Comparison of ENCODE assay signal across 12 mouse cellular contexts in genomic region chr10:42504096-42504710, GRCm38 (mm10). TPM values are rescaled to one million over a fixed set of nuclear protein-coding genes. Genes with fewer than 3 reads are reported as not detected.
DNase-seq lines count a peak whose midpoint lies in the region; ATAC-seq lines count a peak whose summit lies in the region.
"Had no signal": no experiment of that assay in that cellular context is flagged by ENCODE, and none has a peak within 500 bp of the region (broad histone marks: within the 10 kb centered on the region; RNA-seq: fewer than 3 reads in every experiment).

No protein-coding gene starts in this region.

- no peak for ATAC-seq in liver, embryonic 16.5 days (ENCODE audit: low read depth)
- ATAC-seq in forebrain, embryonic 16.5 days: no peak

- H3K4me1 ChIP-seq in heart, embryonic 10.5 days: peaks cover 24% of the 10 kb centered on the region
- H3K4me1 ChIP-seq in liver, embryonic 16.5 days (ENCODE audit: control insufficient read depth, low read depth, low read length): peaks cover 28% of the 10 kb centered on the region
- H3K4me1 ChIP-seq in forebrain, embryonic 16.5 days (replicated peaks; ENCODE audit: control insufficient read depth, insufficient read depth, low read length): peaks cover 15% of the 10 kb centered on the region

- DNase-seq in heart, adult 8-10 months (ENCODE audit: low spot score): peak; percentile 60
- DNase-seq in heart, embryonic 10.5 days (ENCODE audit: low spot score): no peak
- peak; percentile 44 for DNase-seq in A20 (ENCODE audit: low read depth, low spot score)
- peak; percentile 24 for DNase-seq in ZHBTc4 (ENCODE audit: low read depth, low spot score)
- DNase-seq in embryo, embryonic 9.5 days (ENCODE audit: extremely low spot score): no peak
- no peak for DNase-seq in right cerebral cortex, postnatal 25 days
- DNase-seq: cerebellum, adult 11 months; retina, postnatal 1 day; thymus, postnatal 25 days had no signal

- H3K4me2 ChIP-seq in liver, embryonic 16.5 days (ENCODE audit: low read depth, low read length): peak overlapping the region; percentile 76
- no peak overlapping the region for H3K4me2 ChIP-seq in forebrain, embryonic 16.5 days (ENCODE audit: low read length)

- 78% methylated on average over 10 of the region's 10 CpGs for WGBS in heart, embryonic 10.5 days
- WGBS in liver, embryonic 16.5 days (ENCODE audit: insufficient replicate concordance): 55% methylated on average over 10 of the region's 10 CpGs
- WGBS in forebrain, embryonic 16.5 days: 90% methylated on average over 10 of the region's 10 CpGs

- H3K9me3 ChIP-seq in heart, embryonic 10.5 days: no peaks in the 10 kb centered on the region
- H3K9me3 ChIP-seq in liver, embryonic 16.5 days (replicated peaks; ENCODE audit: control insufficient read depth, low read length): no peaks in the 10 kb centered on the region
- H3K9me3 ChIP-seq in forebrain, embryonic 16.5 days (ENCODE audit: control insufficient read depth, low read length): no peaks in the 10 kb centered on the region
- H3K9me3 ChIP-seq: hindbrain, embryonic 10.5 days had no signal

- H3K27me3 ChIP-seq in heart, embryonic 10.5 days (ENCODE audit: insufficient read depth, poor library complexity, severe bottlenecking): no peaks in the 10 kb centered on the region
- no peaks in the 10 kb centered on the region for H3K27me3 ChIP-seq in liver, embryonic 16.5 days (ENCODE audit: control insufficient read depth, insufficient read depth, low read depth, low read length)
- no peaks in the 10 kb centered on the region for H3K27me3 ChIP-seq in forebrain, embryonic 16.5 days (replicated peaks; ENCODE audit: control insufficient read depth, insufficient read depth, low read length)

- H3K9ac ChIP-seq in liver, embryonic 16.5 days (ENCODE audit: low read depth, low read length): no peak overlapping the region
- no peak overlapping the region for H3K9ac ChIP-seq in forebrain, embryonic 16.5 days (replicated peaks; ENCODE audit: low read depth, low read length)

- H3K27ac ChIP-seq in heart, embryonic 10.5 days: no peak overlapping the region
- H3K27ac ChIP-seq in liver, embryonic 16.5 days (ENCODE audit: low read length): peak overlapping the region; percentile 39
- H3K27ac ChIP-seq in forebrain, embryonic 16.5 days (ENCODE audit: low read length): no peak overlapping the region
- H3K27ac ChIP-seq: hindbrain, embryonic 10.5 days had no signal

- H3K36me3 ChIP-seq in heart, embryonic 10.5 days: peaks cover 24% of the 10 kb centered on the region
- H3K36me3 ChIP-seq in liver, embryonic 16.5 days (ENCODE audit: control insufficient read depth, insufficient read depth): peaks cover 5% of the 10 kb centered on the region
- H3K36me3 ChIP-seq in forebrain, embryonic 16.5 days (ENCODE audit: control insufficient read depth, insufficient read depth): 0 out of 2 replicates have a peak, but pooled peaks cover 5% of the 10 kb centered on the region

- no peak overlapping the region for H3K4me3 ChIP-seq in heart, embryonic 10.5 days
- H3K4me3 ChIP-seq in liver, embryonic 16.5 days (ENCODE audit: low read depth, low read length): peak overlapping the region; percentile 99
- no peak overlapping the region for H3K4me3 ChIP-seq in forebrain, embryonic 16.5 days (replicated peaks; ENCODE audit: low read length)

RNA-seq across cellular contexts. Expression of gene Snx3, which starts 2.4 kb away (rescaled TPM):
- total RNA-seq in heart, adult 8-10 months (2022): 100 to 1,000 TPM; 157 to 170 (median 164) TPM
- 339 and 374 TPM in 2 replicates for polyA plus RNA-seq in heart, embryonic 10.5 days (2016; fragmentation: Nextera tagmentation; extraction: Ambion mirVana)
- 249 TPM in 2 replicates for polyA plus RNA-seq in liver, embryonic 16.5 days (2015; fragmentation: Nextera tagmentation; extraction: Ambion mirVana)
- 299 and 321 TPM in 2 replicates for polyA plus RNA-seq in forebrain, embryonic 16.5 days (2015; fragmentation: Nextera tagmentation; extraction: Ambion mirVana)

RNA-seq across cellular contexts. Expression of gene Afg1l, which starts 25.8 kb away (rescaled TPM):
- 10 to 100 TPM; 29.9 to 32.3 (median 31.6) TPM for total RNA-seq in heart, adult 8-10 months (2022)
- 8.7 and 11.3 TPM in 2 replicates for polyA plus RNA-seq in heart, embryonic 10.5 days (2016; fragmentation: Nextera tagmentation; extraction: Ambion mirVana)
- 2.7 and 2.9 TPM in 2 replicates for polyA plus RNA-seq in liver, embryonic 16.5 days (2015; fragmentation: Nextera tagmentation; extraction: Ambion mirVana)
- polyA plus RNA-seq in forebrain, embryonic 16.5 days (2015; fragmentation: Nextera tagmentation; extraction: Ambion mirVana): 6.9 and 7.2 TPM in 2 replicates

Comparison
In these comparisons a context has a peak if more than half of its experiments do, and no peak if none do; other contexts are left out.
1. DNase-seq: peak in heart, adult 8-10 months (single experiment), A20 (single experiment) and ZHBTc4 (single experiment); none in heart, embryonic 10.5 days (single experiment), embryo, embryonic 9.5 days (single experiment) and right cerebral cortex, postnatal 25 days (single experiment).